Mouse (Mus musculus): Measurements from ENCODE around the gene Taz. TPM values are rescaled to one million over a fixed set of nuclear protein-coding genes. Genes with fewer than 3 reads are reported as not detected.

Taz gene
- total RNA-seq, 2 experiments from 2014 or later: 48.4 to 51.9 TPM

Small RNA genes lying within 50 kb of the gene (microRNA-seq; reads per million reads assigned to microRNA genes)
- 0 to 1.3 reads per million in 2 experiments for gene Mir7091 (ENCODE audit: borderline number of aligned reads in 2 of 2)
- 0 reads per million in 2 experiments for gene Mir7092 (ENCODE audit: borderline number of aligned reads in 2 of 2)

Other genes starting within 250 kb of the Taz start
- gene Opn1mw, start 154.4 kb upstream of the Taz start, total RNA-seq (2021): not detected
- 10 to 100 TPM; 30.5 to 36.2 TPM for gene Mecp2, start 146.5 kb upstream of the Taz start, total RNA-seq (2021)
- gene Tex28, start 114.1 kb upstream of the Taz start, total RNA-seq (2021): not detected
- not detected for gene Tktl1, start 104.7 kb upstream of the Taz start, total RNA-seq (2021)
- gene Flna, start 32.1 kb upstream of the Taz start, total RNA-seq (2021): 10 to 100 TPM; 88.3 to 97.0 TPM
- 10 to 100 TPM; 28.2 to 34.0 TPM for gene Emd, start 27.2 kb upstream of the Taz start, total RNA-seq (2021)
- 100 to 1,000 TPM; 178 to 213 TPM for gene Rpl10, start 11.1 kb upstream of the Taz start, total RNA-seq (2021)
- gene Dnase1l1, start 425 bp downstream of the Taz start, total RNA-seq (2021): 10 to 100 TPM; 16.1 to 20.6 TPM
- gene Atp6ap1, start 15.2 kb downstream of the Taz start, total RNA-seq (2021): 100 to 1,000 TPM; 130 to 135 TPM
- gene Gdi1, start 23.1 kb downstream of the Taz start, total RNA-seq (2021): 10 to 100 TPM; 76.7 to 82.5 TPM
- gene Fam50a, start 31.1 kb downstream of the Taz start, total RNA-seq (2021): 10 to 100 TPM; 24.5 to 29.5 TPM
- gene Plxna3, start 47.2 kb downstream of the Taz start, total RNA-seq (2021): 1 to 10 TPM in 1 of 2 experiments, under 1 TPM in 1; 0.87 to 1.6 TPM
- 10 to 100 TPM; 28.3 to 28.8 TPM for gene Lage3, start 71.7 kb downstream of the Taz start, total RNA-seq (2021)
- 10 to 100 TPM; 67.7 to 70.3 TPM for gene Ubl4a, start 91.3 kb downstream of the Taz start, total RNA-seq (2021)
- gene Slc10a3, start 91.4 kb downstream of the Taz start, total RNA-seq (2021): 1 to 10 TPM; 4.9 to 5.7 TPM
- 10 to 100 TPM; 18.6 to 18.8 TPM for gene Fam3a, start 111.4 kb downstream of the Taz start, total RNA-seq (2021)
- gene Ikbkg, start 111.4 kb downstream of the Taz start, total RNA-seq (2021): 10 to 100 TPM; 45.8 to 46.1 TPM
- gene G6pdx, start 147.3 kb downstream of the Taz start, total RNA-seq (2021): 1 to 10 TPM; 6.8 to 7.1 TPM
- gene Gm6880, start 199.5 kb downstream of the Taz start, total RNA-seq (2021): not detected